Mouse (Mus musculus): ENCODE results near the gene Gm43518. TPM values are rescaled to one million over a fixed set of nuclear protein-coding genes. Genes with fewer than 3 reads are reported as not detected.

The Gm43518 gene
- 1 to 10 TPM in 1 of 2 experiments, under 1 TPM in 1; 0.89 to 1.1 TPM for total RNA-seq (2021)
- long read RNA-seq, experiment 1: 0 reads
- long read RNA-seq, experiment 2: 0 reads

DNA sequence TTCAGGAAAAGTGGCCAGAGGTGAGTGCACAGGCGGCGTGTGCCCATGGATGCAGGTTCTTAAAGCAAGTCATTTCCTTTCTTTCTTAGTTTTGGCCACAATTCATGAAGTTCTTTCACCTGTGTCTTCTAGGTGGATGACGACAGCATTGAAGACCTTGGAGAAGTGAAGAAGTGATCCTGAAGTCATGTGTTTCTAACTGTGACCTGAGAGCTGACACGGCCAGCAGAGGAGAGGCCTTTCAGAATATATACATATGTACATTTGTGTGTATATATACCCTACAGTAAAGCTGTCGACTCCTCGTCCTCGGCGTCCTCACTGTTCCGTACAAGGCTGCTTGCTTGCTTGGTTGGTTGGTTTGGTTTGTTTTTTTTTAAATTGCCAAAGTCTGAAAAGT lies at the start of gene Gm43518:
Gene Gm43518, plus strand, starts transcription at position 301 of the 400 bp plus-strand sequence.
- H3K4me3 ChIP-seq: no peak within 1 kb of the TSS
- H3K27ac ChIP-seq: no peak within 1 kb of the TSS
- DNase-seq: no peak
- intact Hi-C loops (cut with DNase I): no loop called here
- no peak for TF ChIP-seq CTCF (IDR thresholded peaks at IDR 0.05)

DNA sequence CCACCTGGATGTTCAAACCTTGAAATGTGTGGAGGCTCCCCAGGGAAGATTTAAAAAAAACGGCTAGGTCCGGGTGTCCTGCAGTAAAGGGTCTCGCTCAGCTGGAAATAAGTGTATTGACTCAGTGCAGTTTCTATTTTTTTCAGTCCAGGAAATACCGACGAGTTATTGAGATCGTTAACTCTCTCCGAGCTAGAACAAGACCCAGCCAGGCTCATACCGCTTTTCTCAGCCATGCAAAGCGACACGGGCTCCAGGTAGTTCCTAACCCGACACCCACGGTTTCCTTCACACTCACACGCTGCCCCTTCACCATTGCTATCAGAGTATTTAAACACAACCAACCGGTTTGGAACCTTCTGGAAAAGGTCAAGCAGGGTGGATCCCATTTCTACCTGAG lies 49.2 kb upstream of the Gm43518 start:
- TF ChIP-seq CTCF (IDR thresholded peaks at IDR 0.05): no peak
- H3K27ac ChIP-seq: no peak overlapping the region
- DNase-seq: no peak
- peak overlapping the region; percentile 40 for H3K4me3 ChIP-seq
- intact Hi-C loops (cut with DNase I): no loop called here

- TF ChIP-seq CTCF (IDR thresholded peaks at IDR 0.05): no peak
- intact Hi-C loops (cut with DNase I): no loop called here
- H3K27ac ChIP-seq: peak within 1 kb of the TSS; percentile 13; the same call in 1 of the 2 replicates
- peak within 1 kb of the TSS; percentile 56 for H3K4me3 ChIP-seq
- no peak for DNase-seq
Measured at GRCm38 (mm10) chr5:123879928-123880327, 47.3 kb upstream of the Gm43518 start, which contains the start of gene Hcar1. Gene Hcar1, minus strand, starts transcription at chr5:123880020.

DNA sequence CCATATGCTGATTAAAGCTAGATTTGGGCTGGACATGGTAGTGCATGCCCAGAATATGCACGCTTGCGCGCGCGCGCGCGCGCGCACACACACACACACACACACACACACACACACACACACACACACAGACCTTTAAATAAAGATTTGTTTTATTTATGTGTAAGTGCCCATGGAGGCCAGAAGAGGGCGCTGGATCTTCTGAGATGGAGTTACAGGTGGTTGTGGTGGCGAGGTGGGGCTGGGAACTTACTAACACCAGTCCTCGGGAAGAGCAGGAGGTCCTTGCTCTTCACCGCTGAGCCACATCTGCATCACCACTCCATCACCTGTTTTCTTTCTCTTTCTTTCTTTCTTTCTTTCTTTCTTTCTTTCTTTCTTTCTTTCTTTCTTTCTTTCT lies 46.4 kb upstream of the Gm43518 start:
- H3K27ac ChIP-seq: no peak overlapping the region
- DNase-seq: no peak
- peak; percentile 5; the same call in 1 of the 2 replicates for TF ChIP-seq CTCF (IDR thresholded peaks at IDR 0.05)
- no peak overlapping the region for H3K4me3 ChIP-seq
- intact Hi-C loops (cut with DNase I): no loop called here

GRCm38 (mm10) chr5:123883891-123884290 lies 43.3 kb upstream of the Gm43518 start:
- no peak overlapping the region for H3K4me3 ChIP-seq
- intact Hi-C loops (cut with DNase I): no loop called here
- H3K27ac ChIP-seq: no peak overlapping the region
- no peak for TF ChIP-seq CTCF (IDR thresholded peaks at IDR 0.05)
- no peak for DNase-seq

- DNase-seq: no peak
- TF ChIP-seq CTCF (IDR thresholded peaks at IDR 0.05): no peak
- intact Hi-C loops (cut with DNase I): no loop called here
Measured at GRCm38 (mm10) chr5:123884332-123884731, 42.9 kb upstream of the Gm43518 start.

GRCm38 (mm10) chr5:123886365-123886764 lies 40.9 kb upstream of the Gm43518 start:
- Histone ChIP-seq H3K27ac (no peak overlapping the region), H3K4me3 (no peak overlapping the region)
- no peak for DNase-seq
- no peak for TF ChIP-seq CTCF (IDR thresholded peaks at IDR 0.05)
- intact Hi-C loops (cut with DNase I): no loop called here

More at GRCm38 (mm10) chr5:123884332-123884731, 42.9 kb upstream of the Gm43518 start:
- Histone ChIP-seq H3K4me3 (no peak overlapping the region), H3K27ac (no peak overlapping the region)

DNA sequence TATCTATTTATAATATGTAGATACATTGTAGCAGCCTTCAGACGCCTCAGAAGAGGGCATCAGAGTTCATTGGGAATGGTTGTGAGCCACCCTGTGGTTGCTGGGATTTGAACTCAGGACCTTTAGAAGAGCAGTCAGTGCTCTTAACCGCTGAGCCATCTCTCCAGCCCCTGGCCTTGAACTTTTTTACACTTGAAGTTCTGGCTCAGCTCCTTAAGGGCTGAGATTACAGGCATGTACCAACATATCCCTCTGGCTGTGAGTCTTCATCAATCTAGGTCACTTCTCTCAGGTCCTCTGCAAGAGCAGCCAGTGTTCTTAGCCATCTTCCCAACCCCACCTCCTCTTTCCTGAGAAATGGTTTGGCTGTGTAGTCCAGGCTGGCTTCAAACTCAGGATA lies 36.9 kb upstream of the Gm43518 start:
- H3K4me3 ChIP-seq: no peak overlapping the region
- TF ChIP-seq CTCF (IDR thresholded peaks at IDR 0.05): no peak
- intact Hi-C loops (cut with DNase I): no loop called here
- DNase-seq: no peak
- no peak overlapping the region for H3K27ac ChIP-seq

DNA sequence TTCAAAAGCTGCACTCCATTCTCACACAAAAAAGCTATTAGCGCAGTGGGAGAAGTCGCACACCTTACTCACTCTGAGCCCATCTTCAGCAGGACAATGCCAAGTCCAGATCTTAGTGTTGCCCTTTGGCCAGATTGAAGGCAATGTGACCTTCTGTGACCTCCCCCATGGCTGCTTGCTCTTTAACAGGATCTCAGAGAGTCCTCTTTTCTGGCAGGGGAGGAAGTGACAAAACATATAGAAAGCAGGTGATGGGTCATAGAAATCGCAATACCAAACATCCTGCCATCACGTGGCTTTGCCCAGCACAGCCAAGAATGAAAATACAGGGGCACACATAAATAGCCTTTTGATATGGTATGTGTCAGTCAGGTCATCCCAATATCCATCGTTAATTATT lies 36.2 kb upstream of the Gm43518 start:
- intact Hi-C loops (cut with DNase I): no loop called here
- no peak overlapping the region for H3K4me3 ChIP-seq
- TF ChIP-seq CTCF (IDR thresholded peaks at IDR 0.05): no peak
- DNase-seq: no peak
- no peak overlapping the region for H3K27ac ChIP-seq

DNA sequence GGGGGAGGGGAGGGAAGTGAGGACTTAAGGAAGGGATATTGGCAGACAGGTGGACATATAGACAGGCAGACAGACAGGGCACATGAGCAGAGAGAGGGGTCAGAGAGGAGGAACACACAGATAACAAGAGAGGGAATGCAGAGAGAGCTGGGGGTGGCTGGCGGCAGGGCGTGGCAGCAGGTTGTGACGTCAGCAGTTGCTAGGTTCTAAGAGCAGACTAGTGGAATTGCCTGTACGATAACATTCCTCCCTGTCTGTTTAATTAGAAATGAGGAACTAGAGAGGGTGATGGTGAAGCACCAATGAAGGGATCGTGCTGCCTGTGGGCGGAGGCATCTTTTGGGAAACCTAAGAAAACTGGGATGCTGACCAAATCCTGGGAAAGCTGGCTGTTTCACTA lies 35.5 kb upstream of the Gm43518 start:
- Histone ChIP-seq H3K27ac (no peak overlapping the region), H3K4me3 (no peak overlapping the region)
- intact Hi-C loops (cut with DNase I): no loop called here
- TF ChIP-seq CTCF (IDR thresholded peaks at IDR 0.05): no peak
- no peak for DNase-seq

GRCm38 (mm10) chr5:123893520-123893919 lies 33.7 kb upstream of the Gm43518 start:
- intact Hi-C loops (cut with DNase I): no loop called here
- no peak for DNase-seq
- Histone ChIP-seq H3K27ac (no peak overlapping the region), H3K4me3 (no peak overlapping the region)
- TF ChIP-seq CTCF (IDR thresholded peaks at IDR 0.05): no peak

DNA sequence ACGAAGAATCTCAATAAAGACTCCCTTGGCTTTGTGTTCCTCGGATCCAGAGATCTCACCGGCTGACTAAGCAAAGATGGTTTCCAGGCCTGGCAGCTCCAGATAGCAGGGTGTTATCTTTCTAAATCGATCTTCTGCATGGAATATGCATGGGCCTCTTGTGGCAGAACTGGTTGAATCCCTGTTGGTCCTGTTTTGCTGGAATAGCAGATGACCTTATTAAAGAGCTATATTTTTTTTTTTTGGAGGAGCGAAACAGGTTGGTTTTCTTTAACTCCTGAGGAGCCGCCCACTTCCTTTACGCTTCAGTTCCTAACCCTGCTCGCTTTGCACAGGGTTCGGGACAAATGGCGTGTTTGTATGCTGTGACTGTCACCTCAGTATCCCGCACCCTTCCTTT lies 30.8 kb upstream of the Gm43518 start:
- H3K27ac ChIP-seq: no peak overlapping the region
- intact Hi-C loops (cut with DNase I): no loop called here
- no peak for TF ChIP-seq CTCF (IDR thresholded peaks at IDR 0.05)

GRCm38 (mm10) chr5:123897352-123897751 lies 29.9 kb upstream of the Gm43518 start:
- H3K4me3 ChIP-seq: no peak overlapping the region
- DNase-seq: no peak
- TF ChIP-seq CTCF (IDR thresholded peaks at IDR 0.05): no peak
- intact Hi-C loops (cut with DNase I): no loop called here
- no peak overlapping the region for H3K27ac ChIP-seq

More for the DNA sequence above, 30.8 kb upstream of the Gm43518 start:
- DNase-seq: no peak
- no peak overlapping the region for H3K4me3 ChIP-seq

DNA sequence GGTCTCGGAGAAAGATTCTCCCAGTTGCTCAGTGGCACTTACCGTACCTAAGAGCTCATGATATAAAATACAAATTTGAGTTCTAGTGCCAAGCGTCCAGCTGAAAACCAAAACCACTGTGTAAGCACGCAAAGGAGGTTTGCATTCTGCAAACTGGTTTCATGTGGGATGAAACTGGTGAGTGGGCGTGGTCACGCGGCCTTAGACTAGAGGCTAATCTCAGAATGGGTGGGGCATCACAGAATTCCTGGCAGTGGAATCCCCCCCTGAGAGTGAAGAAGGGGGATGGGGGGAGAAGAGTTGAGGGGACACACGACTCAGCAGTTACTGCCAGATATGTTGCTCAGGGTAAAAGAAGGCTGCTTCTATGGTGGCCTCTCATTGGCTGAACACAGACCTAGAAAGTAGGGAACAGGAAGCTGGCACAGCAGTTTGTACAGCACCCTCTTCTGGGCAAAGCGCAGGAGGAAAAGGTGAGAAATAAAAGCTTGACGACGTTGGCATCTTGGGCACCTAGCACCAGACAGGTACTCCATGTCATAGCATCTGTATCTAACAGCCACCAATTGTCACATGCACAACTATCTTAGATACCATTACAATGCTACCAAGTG lies 23.1 kb upstream of the Gm43518 start:
- H3K4me3 ChIP-seq: no peak overlapping the region
- intact Hi-C loops (cut with DNase I): no loop called here
- DNase-seq: no peak
- no peak overlapping the region for H3K27ac ChIP-seq
- TF ChIP-seq CTCF (IDR thresholded peaks at IDR 0.05): no peak

Measured in gastrocnemius, adult 2 months (tissue).